Mouse (Mus musculus): Measurements from ENCODE around the gene Actr5. TPM values are rescaled to one million over a fixed set of nuclear protein-coding genes. Genes with fewer than 3 reads are reported as not detected.

Actr5 gene
- total RNA-seq, 2 experiments from 2014 or later = 8.0 to 13.0 TPM

DNA sequence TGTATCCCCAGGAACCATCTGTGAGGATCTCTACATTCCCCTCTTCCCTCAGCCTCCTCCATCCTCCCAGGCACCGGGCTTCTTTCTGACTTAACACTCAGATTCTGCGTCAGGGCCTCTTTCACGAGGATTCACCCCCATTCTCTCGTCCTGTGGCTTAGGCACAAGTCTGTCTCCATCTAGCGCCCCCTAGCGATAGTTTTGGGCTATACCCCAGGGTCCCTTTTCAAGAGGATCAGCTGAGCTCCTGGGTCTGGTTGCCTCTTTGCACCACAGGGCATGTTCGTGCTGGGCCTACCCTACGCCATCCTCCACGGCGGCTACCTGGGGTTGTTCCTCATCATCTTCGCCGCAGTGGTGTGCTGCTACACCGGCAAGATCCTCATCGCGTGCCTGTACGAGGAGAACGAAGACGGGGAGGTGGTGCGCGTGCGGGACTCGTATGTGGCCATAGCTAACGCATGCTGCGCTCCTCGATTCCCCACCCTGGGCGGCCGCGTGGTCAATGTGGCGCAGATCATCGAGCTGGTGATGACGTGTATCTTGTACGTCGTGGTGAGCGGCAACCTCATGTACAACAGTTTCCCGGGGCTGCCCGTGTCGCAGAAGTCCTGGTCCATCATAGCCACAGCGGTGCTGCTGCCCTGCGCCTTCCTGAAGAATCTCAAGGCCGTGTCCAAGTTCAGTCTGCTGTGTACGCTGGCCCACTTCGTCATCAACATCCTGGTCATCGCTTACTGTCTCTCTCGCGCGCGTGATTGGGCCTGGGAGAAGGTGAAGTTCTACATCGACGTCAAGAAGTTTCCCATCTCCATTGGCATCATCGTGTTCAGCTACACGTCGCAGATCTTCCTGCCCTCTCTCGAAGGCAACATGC is 10.9 kb upstream of the Actr5 start:
- ATAC-seq (ENCODE audit: poor library complexity, severe bottlenecking) = peak; percentile 55

GRCm38 (mm10) chr2:158614418-158614955 is 10.2 kb upstream of the Actr5 start:
- peak; percentile 37 for ATAC-seq (ENCODE audit: poor library complexity, severe bottlenecking)

DNA sequence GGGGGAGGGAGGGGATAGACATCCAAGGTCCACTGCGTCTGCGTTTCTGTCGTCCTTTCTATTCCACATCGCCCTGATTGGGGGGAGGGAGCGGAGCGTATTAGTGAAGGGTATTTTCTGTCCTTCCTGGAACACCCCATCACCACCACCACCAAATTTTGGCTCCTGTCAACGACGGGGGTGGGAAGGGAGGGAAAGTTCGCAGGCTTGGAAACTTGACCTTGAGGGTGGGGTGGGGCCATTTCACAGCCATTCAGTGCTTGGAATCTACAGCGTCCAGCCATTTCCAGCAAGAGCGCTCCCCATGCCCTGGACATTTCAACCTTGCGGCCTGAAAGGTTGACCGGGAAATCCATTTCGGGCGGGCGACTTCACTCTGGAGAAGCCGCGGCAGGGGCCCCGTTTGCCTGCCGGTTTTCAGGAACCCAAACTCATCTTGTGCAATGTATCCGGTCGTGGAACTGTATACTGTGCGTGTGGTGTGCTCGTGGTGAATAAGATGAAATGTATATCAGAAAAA is 9.5 kb upstream of the Actr5 start:
- 0 out of 2 replicates have a peak, but pooled peaks have one; percentile 18 for ATAC-seq (ENCODE audit: poor library complexity, severe bottlenecking)

DNA sequence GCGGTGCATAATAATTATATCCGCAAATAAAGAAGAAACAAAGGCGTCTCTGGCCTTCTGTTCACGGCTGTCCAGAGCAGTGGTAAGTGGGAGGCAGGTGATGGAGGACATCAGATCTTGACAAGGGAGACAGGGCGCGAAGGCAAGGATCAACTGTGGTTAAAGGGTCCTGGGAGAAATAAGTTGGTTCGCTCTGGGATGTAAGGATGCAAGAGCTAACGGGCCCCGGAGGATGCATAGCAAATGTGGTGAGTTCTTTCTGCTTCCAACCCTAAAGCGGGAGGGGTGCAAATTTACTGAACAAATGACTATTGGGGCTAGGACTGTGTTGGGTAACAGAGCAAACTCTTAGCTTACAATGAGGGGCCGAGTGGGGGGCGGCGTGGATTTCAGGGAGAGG is 9.0 kb upstream of the Actr5 start:
- ATAC-seq (ENCODE audit: poor library complexity, severe bottlenecking) = no peak

DNA sequence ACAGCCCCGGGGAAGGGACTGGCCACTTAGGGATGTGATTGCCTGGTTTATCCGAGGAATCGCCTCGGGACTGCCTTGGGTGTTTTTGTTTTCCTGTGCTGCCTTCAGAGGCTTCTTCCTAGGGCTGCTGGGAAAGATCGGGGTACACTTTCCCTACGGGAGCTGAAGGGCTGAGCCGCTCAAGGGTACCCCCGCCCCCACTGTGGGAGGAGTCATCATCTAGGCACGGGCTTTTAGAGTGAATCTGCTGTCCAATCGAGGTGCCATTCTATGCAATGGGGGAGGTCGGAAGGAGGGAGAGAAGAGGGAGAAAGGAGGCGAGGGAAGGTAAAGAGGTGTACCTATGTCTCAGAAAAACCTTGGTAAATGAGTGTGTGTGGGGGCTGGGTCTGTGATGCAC is 8.4 kb upstream of the Actr5 start:
- no peak for ATAC-seq (ENCODE audit: poor library complexity, severe bottlenecking)

DNA sequence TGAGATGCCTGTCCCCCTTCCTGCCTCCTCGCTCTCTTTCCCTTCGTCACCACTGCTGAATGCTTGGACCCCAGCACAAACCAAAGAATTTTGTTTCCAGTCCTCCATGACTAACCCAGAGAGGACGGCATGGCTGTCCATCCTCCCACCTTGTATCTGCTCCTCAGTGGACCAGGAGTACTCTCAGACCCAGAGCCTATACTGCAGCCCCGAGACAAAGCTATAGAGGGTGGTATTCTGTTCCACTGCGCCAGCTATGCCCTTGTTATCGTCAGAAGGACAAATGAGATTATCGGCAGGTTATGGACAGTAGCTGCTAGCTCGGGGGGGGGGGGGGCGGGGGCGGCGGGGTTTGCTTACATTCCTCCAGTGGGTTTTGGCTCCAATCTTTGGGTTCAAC is 7.9 kb upstream of the Actr5 start:
- no peak for ATAC-seq (ENCODE audit: poor library complexity, severe bottlenecking)

GRCm38 (mm10) chr2:158625231-158625630 is 543 bp downstream of the Actr5 start:
- 0 out of 2 replicates have a peak, but pooled peaks have one; percentile 6 for ATAC-seq (ENCODE audit: poor library complexity, severe bottlenecking)

- no peak for ATAC-seq (ENCODE audit: poor library complexity, severe bottlenecking)
These were observed 1.0 kb downstream of the Actr5 start for GRCm38 (mm10) chr2:158625697-158626096.

DNA sequence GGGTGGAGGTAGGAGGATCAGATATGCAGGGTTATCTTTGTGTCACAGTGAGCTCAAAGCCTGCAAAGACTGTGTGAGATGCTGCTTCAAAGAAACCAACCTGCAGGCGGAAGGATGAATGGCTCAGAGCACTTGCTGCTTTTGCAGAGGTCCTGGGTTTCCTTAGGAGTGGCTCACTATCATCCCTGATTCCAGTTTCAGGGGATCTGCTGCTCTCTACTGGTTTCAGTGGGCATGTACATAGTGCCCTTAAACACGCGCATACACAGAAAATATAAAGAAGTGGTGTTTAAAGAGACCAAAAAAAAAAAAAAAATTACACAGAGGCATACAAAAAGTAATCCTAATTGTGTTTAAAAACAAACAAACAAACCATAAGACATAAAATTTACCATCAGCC is 4.2 kb downstream of the Actr5 start:
- ATAC-seq (ENCODE audit: poor library complexity, severe bottlenecking) = no peak

DNA sequence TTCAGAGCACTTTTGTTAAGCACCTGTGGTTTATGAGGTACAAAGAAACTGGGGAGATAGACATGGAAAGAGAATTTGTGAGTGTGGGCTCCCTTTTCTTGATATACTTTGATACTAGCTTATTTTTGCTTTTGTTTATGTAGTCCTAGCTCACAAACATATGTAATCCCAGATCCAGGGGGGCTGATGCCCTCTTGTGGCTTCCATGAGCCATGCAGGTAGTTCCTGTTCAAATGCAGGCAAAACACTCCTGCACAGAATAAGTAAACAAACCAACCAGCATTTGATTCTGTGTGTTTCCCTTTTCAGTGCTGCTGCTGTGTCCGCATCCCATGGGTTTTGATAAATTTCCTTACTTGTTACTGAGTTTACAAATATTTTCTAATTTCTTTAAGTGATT is 4.7 kb downstream of the Actr5 start:
- no peak for ATAC-seq (ENCODE audit: poor library complexity, severe bottlenecking)

- no peak for ATAC-seq (ENCODE audit: poor library complexity, severe bottlenecking)
These were observed 7.2 kb downstream of the Actr5 start for GRCm38 (mm10) chr2:158631873-158632272.

GRCm38 (mm10) chr2:158641869-158642268 is 17.2 kb downstream of the Actr5 start:
- ATAC-seq (ENCODE audit: poor library complexity, severe bottlenecking) = peak; percentile 91

DNA sequence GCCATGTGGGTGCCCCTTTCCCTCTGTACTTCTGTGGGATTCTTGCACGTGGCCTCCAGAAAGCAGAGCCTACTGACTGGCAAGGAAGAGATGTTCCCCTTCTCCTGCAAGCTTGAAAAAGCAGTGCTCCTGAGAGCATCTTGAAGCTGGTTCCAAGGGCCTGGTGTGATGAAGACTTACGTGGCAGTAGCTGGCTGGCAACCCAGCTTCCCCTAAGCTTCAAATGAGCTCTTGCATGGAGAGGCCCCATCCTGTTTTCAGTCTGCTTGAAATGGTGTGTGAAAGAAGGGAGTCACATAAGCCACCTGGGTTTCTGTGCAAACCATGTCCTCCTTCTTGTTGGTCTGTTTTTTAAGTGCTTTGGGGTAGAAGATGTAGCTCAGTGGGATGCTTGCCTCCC is 17.9 kb downstream of the Actr5 start:
- no peak for ATAC-seq (ENCODE audit: poor library complexity, severe bottlenecking)

DNA sequence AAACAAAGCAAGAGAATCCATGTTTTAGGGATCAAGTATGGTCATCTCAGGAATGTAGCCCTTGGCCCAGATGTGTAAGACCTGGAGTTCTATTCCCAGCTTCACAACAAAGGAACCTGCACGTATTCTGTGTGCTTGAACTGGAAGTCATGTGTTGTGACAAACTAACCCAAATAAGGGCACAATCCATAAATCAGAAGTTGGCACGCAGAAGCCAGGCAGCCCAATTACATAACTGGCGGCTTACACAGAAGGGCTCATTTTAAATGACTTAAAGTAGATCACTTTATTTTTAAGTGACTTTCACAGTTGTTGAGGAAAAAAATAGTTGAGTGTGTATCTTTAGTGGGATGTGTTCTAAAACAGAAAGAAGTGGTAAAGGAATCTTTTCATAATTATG is 19.1 kb downstream of the Actr5 start:
- ATAC-seq (ENCODE audit: poor library complexity, severe bottlenecking) = no peak

DNA sequence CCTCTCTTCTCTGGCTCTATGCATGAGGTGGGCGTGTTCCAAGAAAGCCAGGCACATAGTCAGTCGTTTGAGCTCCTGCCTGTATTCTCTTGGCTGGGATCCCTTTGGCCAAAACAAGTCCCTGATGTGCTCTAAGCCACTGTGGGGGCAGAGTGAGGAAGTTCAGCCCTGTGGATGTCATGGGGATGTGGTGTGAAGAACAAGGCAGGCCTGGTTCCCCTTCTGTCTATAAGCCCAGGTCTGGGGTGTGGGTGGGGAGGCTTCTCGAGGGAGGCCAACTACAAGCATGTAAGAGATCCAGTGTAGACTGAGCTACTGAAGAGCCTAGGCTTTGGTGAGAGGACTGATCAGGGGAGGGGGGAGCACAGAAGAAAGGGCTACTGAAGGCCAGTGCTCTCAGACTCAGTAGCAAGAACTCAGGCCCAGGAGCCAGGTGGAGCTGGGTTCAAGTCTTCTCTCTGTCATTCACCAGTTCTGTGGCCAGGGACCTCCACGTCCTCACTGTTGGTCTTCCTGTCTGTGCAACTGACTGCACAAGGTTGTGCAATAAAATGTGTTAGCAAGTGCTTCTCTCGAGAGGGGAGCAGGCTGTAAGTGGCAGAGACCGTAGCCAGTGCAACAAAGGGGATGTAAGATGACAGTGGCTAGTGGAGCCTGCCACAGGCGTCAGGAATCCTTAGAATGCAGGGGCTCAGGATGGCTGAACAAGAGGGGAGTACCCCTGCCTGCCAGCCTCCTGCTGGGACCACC is 26.6 kb downstream of the Actr5 start:
- peak; percentile 81 for ATAC-seq (ENCODE audit: poor library complexity, severe bottlenecking)

DNA sequence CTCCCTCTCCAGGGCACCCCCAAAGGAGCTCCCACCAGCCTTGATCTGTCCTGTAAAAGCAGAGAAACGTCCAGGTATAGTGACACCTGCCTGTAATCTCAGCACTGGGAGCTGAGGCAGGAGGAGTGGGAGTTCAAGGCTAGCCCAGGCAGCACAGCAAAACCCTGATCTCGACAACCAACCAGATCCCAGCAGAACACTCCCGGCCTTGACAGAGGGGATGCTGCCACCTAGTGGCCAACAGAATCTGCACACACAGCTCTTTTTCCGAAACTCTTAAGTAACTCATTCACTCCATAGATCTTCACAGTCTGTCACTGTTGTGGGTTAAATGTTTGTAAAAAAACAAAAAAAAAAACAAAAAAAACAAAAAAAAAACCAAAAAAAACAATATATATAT is 28.3 kb downstream of the Actr5 start:
- peak; percentile 80 for ATAC-seq (ENCODE audit: poor library complexity, severe bottlenecking)

DNA sequence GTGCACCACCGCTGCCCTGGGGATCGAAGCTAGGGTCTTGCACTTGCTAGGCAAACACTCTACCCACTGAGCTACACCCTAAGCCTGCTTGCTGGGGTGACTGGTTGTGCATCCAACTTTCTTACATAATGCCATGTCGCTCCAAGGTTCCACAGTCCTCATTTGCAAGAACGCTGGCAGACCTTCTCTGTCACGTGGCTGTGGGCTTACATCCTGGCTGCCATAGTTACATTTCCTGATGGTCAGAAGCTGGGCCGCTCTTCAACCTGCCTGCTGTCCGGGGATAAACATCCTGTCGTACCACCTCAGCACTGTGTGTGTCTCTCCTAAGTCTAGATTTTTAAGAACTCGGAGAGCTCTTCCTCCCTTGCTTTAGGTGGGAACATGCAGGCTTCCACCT is 30.0 kb downstream of the Actr5 start:
- ATAC-seq (ENCODE audit: poor library complexity, severe bottlenecking) = no peak

- ATAC-seq (ENCODE audit: poor library complexity, severe bottlenecking) = no peak
These were observed 31.1 kb downstream of the Actr5 start for GRCm38 (mm10) chr2:158655806-158656205.

- ATAC-seq (ENCODE audit: poor library complexity, severe bottlenecking) = peak; percentile 24; the same call in 1 of the 2 replicates
These were observed 34.1 kb downstream of the Actr5 start for GRCm38 (mm10) chr2:158658822-158659221.

DNA sequence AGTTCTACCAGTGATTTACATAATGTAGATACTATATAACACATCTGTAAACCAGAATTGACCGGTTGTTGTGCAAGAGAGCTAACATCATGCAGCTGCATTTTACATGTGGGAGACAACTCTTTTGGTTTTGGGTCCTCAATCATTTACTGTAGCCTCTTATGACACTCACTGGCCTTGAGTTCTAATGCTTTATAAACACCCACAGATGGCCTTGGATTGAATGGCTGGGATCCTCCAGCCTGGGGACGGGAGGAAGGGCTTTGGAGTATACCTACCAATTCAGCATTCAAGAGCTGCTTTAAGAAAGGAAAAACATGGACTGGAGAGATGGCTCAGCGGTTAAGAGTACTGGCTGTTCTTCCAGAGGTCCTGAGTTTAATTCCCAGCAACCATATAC is 34.7 kb downstream of the Actr5 start:
- no peak for ATAC-seq (ENCODE audit: poor library complexity, severe bottlenecking)

DNA sequence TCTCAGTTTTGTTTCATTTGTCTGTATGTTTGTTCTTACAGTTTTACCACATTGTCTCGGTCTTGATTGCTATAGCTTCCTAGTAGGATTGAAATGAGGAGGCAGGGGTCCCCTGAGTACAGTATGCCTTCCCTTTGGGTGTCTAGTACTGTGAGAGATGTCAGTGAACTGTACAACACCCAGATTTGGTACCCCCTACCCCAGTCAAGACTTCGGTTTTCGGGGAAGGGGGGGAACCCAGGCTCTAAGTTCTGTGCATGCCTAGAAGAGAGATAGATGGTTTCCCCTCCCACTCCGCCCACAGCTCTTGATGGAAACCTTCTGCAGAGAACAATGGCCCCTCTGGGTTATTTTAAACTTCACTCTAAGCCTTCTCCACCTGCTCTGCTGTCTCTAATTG is 40.4 kb downstream of the Actr5 start, which contains the start of gene Ppp1r16b:
Gene Ppp1r16b (plus strand): TSS at position 301 of the 400 bp plus-strand sequence.
- no peak for ATAC-seq (ENCODE audit: poor library complexity, severe bottlenecking)
